Mouse (Mus musculus) heart, adult 2 months (tissue): ENCODE results near the gene Dppa5a.

Source experiments
- CTCF ChIP-seq: fragments of 200-600 bp; IDR thresholded peaks from 2 replicates; pipeline ENCODE4 v1.8.1; 2022; ENCODE audit warnings: antibody characterized with exemption, mild to moderate bottlenecking, moderate library complexity
- POLR2A ChIP-seq: fragments of 200-500 bp; IDR thresholded peaks from 2 replicates; pipeline ENCODE4 v1.6.1; 2011; ENCODE audit warnings: mild to moderate bottlenecking, low read depth, low read length, control low read depth; ENCODE audit not compliant: insufficient read depth

DNA sequence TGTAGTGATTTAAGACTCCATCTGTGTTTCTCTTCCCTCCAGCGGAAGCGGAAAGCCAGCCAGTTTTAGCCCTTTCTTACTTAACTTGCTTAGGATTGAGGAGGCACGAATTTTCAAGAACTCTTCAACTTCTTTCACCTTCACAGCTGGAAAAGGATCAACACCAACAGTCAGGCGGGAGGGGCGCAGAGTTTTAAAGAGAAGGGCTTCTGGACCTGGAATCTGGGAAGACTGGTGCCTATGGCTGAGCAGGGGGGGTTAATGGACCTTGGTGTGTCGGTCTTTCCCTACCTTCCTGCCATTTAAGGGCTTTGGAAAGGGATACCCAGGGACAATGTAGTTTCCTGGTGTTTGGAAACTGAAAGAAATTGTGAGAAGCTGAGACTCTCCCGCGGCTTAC, 9.6 kb upstream of the Dppa5a start:
- TF ChIP-seq CTCF (no peak), POLR2A (no peak)
